In the genomic region with DNA sequence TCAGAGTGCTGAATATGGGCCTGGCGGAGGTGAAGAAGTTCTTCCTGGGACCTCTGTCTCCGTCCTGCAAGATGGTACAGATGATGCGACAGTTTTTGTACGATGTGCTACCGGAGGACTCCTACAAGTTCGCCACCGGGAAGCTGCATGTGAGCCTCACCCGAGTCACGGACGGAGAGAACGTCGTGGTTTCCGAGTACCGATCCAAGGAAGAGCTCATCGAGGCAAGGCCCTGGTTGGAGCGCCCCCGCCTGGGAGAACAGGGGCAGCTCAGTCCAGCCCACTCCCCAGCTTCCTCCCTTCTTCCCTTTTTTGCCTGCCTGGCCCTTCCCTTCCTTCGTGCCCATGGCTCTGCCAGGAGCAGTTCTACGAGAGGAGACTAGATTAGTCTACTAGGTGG, we compare ENCODE assay signal across 8 mouse cellular contexts. TPM values are rescaled to one million over a fixed set of nuclear protein-coding genes. Genes with fewer than 3 reads are reported as not detected.
DNase-seq lines count a peak whose midpoint lies in the region; ATAC-seq lines count a peak whose summit lies in the region.

No protein-coding gene starts in this region.

- ATAC-seq in kidney, embryonic 15.5 days (replicated peaks; ENCODE audit: low FRiP score), result no peak
- ATAC-seq in embryonic facial prominence, embryonic 11.5 days (replicated peaks; ENCODE audit: insufficient number of reproducible peaks, low FRiP score, low TSS enrichment, low read depth), result no peak

- peak overlapping the region; percentile 43 for H3K4me2 ChIP-seq in kidney, embryonic 15.5 days
- no peak overlapping the region for H3K4me2 ChIP-seq in embryonic facial prominence, embryonic 11.5 days (ENCODE audit: low read depth, low read length)

- H3K27me3 ChIP-seq in kidney, embryonic 15.5 days, result peaks cover 18% of the 10 kb centered on the region
- H3K27me3 ChIP-seq in embryonic facial prominence, embryonic 11.5 days (ENCODE audit: control insufficient read depth, insufficient read depth, low read length), result no peaks in the 10 kb centered on the region

- WGBS in kidney, embryonic 15.5 days, result 19% methylated on average over 19 of the region's 19 CpGs
- 11% methylated on average over 19 of the region's 19 CpGs for WGBS in embryonic facial prominence, embryonic 11.5 days

- no peaks in the 10 kb centered on the region for H3K36me3 ChIP-seq in kidney, embryonic 15.5 days
- H3K36me3 ChIP-seq in embryonic facial prominence, embryonic 11.5 days (replicated peaks; ENCODE audit: control insufficient read depth, insufficient read depth, low read depth, low read length), result no peaks in the 10 kb centered on the region

- H3K4me3 ChIP-seq in kidney, embryonic 15.5 days (replicated peaks), result no peak overlapping the region
- no peak overlapping the region for H3K4me3 ChIP-seq in embryonic facial prominence, embryonic 11.5 days (ENCODE audit: low read depth, low read length)

- no peak overlapping the region for H3K27ac ChIP-seq in kidney, embryonic 15.5 days
- no peak overlapping the region for H3K27ac ChIP-seq in embryonic facial prominence, embryonic 11.5 days (replicated peaks; ENCODE audit: low read depth, low read length)

- no peak for DNase-seq in kidney, adult 18-20 months
- DNase-seq in NIH3T3 (ENCODE audit: low read depth), result peak; percentile 14
- peak; percentile 59 for DNase-seq in embryonic facial prominence, embryonic 11.5 days (ENCODE audit: low spot score)
- peak; percentile 36 to 51 for DNase-seq in layer of hippocampus, postnatal 25 days (ENCODE audit: extremely low spot score in 1 of 2, low spot score in 1 of 2)
- DNase-seq in naive thymus-derived CD4-positive, alpha-beta T cell, adult 2 months (ENCODE audit: low read depth), result peak; percentile 40
- no peak for DNase-seq in ovary, adult 18-20 months (ENCODE audit: low spot score)
- DNase-seq in urinary bladder, postnatal 10 days (ENCODE audit: low spot score), result no peak

- no peaks in the 10 kb centered on the region for H3K9me3 ChIP-seq in kidney, embryonic 15.5 days (replicated peaks)
- no peaks in the 10 kb centered on the region for H3K9me3 ChIP-seq in embryonic facial prominence, embryonic 11.5 days (replicated peaks; ENCODE audit: control insufficient read depth, low read length)

- H3K9ac ChIP-seq in kidney, embryonic 15.5 days, result peak overlapping the region; percentile 17; the same call in 1 of the 2 replicates
- H3K9ac ChIP-seq in embryonic facial prominence, embryonic 11.5 days (replicated peaks; ENCODE audit: low read length), result peak overlapping the region; percentile 28; the same call in 1 of the 2 replicates

- H3K4me1 ChIP-seq in kidney, embryonic 15.5 days, result peaks cover 25% of the 10 kb centered on the region; the same call in 1 of the 2 replicates
- H3K4me1 ChIP-seq in embryonic facial prominence, embryonic 11.5 days (ENCODE audit: control insufficient read depth, insufficient read depth, low read length), result no peaks in the 10 kb centered on the region

RNA-seq across cellular contexts. Expression of gene Pnpla1, which starts 18.6 kb away (rescaled TPM):
- polyA plus RNA-seq in kidney, embryonic 15.5 days (2015; fragmentation: Nextera tagmentation; extraction: Ambion mirVana), result 0.08 and 0.10 TPM in 2 replicates
- not detected in 2 replicates for polyA plus RNA-seq in embryonic facial prominence, embryonic 11.5 days (2014; fragmentation: Nextera tagmentation; extraction: Ambion mirVana)
- under 1 TPM; 0.42 to 0.66 TPM for total RNA-seq in layer of hippocampus, postnatal 25 days (2021)

RNA-seq across cellular contexts. Expression of gene 4930539E08Rik, which starts 38.3 kb away (rescaled TPM):
- polyA plus RNA-seq in kidney, embryonic 15.5 days (2015; fragmentation: Nextera tagmentation; extraction: Ambion mirVana), result 0.12 and 0.23 TPM in 2 replicates
- 0.13 and 0.46 TPM in 2 replicates for polyA plus RNA-seq in embryonic facial prominence, embryonic 11.5 days (2014; fragmentation: Nextera tagmentation; extraction: Ambion mirVana)
- total RNA-seq in layer of hippocampus, postnatal 25 days (2021), result 1 to 10 TPM; 3.1 to 3.9 TPM

Comparison
In these comparisons a context has a peak if more than half of its experiments do, and no peak if none do; other contexts are left out.
1. DNase-seq: peak in NIH3T3 (single experiment), embryonic facial prominence, embryonic 11.5 days (single experiment), layer of hippocampus, postnatal 25 days (2 of 2) and naive thymus-derived CD4-positive, alpha-beta T cell, adult 2 months (single experiment); none in kidney, adult 18-20 months (single experiment), ovary, adult 18-20 months (single experiment) and urinary bladder, postnatal 10 days (single experiment).